Mouse (Mus musculus) limb, embryonic 11.5 days (tissue): ENCODE results near the gene Skint8. TPM values are rescaled to one million over a fixed set of nuclear protein-coding genes. Genes with fewer than 3 reads are reported as not detected.

Source experiments
- polyA plus RNA-seq: library from polyadenylated mRNA; unstranded; fragments of >200 nt; fragmentation: Nextera tagmentation; extraction: Ambion mirVana; gene quantifications from 2 replicates; pipeline ENCODE4 v1.2.1, GENCODE M21; 2014

Skint8 gene
- polyA plus RNA-seq, 1 experiment from 2014 or later, result not detected

Other genes starting within 250 kb of the Skint8 start
- gene Spata6, start 199.4 kb upstream of the Skint8 start, polyA plus RNA-seq, result 31.8 and 33.4 TPM in 2 replicates
- gene Slc5a9, start 16.5 kb upstream of the Skint8 start, polyA plus RNA-seq, result 0.08 TPM in 1 of 2 replicates, not detected in the other
- not detected in 2 replicates for gene Skint7, start 53.5 kb downstream of the Skint8 start, polyA plus RNA-seq
- gene Skint1, start 86.9 kb downstream of the Skint8 start, polyA plus RNA-seq, result not detected in 2 replicates
- not detected in 2 replicates for gene Skint4, start 152.6 kb downstream of the Skint8 start, polyA plus RNA-seq